Mouse (Mus musculus): ENCODE results near the gene Tdrd1. TPM values are rescaled to one million over a fixed set of nuclear protein-coding genes. Genes with fewer than 3 reads are reported as not detected.

Tdrd1 gene
- polyA plus RNA-seq, 1 experiment from 2014 or later, result 0.32 TPM

DNA sequence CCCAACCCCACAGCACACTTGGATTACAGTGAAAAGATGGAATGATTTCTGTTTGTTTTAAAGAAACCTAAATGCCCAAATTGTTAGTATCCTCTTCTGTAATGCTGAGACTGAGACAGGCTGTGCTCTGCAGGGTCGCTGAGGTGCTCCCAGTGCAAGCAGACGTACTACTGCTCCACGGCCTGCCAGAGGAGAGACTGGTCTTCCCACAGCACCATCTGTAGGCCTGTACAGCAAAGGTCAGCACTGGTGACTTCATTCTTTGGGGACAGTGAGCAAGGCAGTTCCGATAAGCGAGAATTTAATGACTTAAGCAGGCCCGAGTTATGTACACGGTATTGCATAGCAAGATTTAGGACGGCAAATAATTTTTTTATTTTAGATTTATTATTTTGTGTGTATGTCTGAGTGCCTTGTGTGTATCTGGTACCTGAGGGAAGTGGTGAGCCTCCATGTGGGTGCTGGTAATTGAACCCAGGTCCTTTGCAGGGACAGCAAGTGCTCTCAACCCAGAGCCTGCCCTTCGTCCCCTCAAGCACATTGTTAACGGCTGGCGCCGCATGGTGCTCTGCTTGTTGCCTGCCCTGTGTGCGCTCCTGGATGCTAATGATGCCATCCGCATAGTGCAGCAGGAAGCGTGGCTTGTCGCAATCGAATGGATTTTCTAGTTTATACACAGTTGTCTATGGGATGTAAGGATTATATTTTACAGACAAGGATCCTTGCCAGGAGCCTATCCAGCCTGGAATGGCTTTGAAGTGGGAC, 13.1 kb downstream of the Tdrd1 start:
- ATAC-seq (ENCODE audit: low FRiP score), result no peak
- Histone ChIP-seq H3K27me3 (no peaks in the 10 kb centered on the region), H3K9me3 (no peaks in the 10 kb centered on the region), H3K4me2 (no peak overlapping the region), H3K4me1 (peaks cover 6% of the 10 kb centered on the region; the same call in 1 of the 2 replicates), H3K9ac (no peak overlapping the region), H3K36me3 (replicated peaks) (no peaks in the 10 kb centered on the region), H3K4me3 (replicated peaks) (no peak overlapping the region), H3K27ac (no peak overlapping the region)
- 71% methylated on average over 17 of the region's 17 CpGs for WGBS

DNA sequence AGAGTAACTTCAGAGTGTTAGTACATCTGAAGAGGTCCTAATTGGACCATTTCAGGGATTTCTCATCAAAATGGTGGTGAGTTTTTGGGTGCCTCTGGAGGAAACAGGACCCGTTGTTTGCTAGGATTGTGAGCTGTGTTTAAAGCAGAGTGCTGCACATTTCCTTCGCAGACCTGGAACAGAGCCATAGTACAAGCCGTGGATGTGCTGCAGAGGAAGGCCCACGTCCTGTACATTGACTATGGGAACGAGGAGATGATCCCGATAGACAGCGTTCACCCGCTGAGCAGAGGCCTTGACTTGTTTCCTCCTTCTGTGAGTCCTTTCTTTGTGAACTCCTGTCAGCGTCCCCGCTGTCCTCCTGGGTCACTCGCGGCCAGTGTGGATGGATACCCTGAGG, 17.0 kb downstream of the Tdrd1 start:
- Histone ChIP-seq H3K9ac (no peak overlapping the region), H3K27ac (no peak overlapping the region), H3K4me2 (no peak overlapping the region), H3K27me3 (no peaks in the 10 kb centered on the region), H3K36me3 (replicated peaks) (no peaks in the 10 kb centered on the region), H3K4me1 (no peaks in the 10 kb centered on the region), H3K9me3 (0 out of 2 replicates have a peak, but pooled peaks cover 5% of the 10 kb centered on the region), H3K4me3 (replicated peaks) (no peak overlapping the region)
- no peak for ATAC-seq (ENCODE audit: low FRiP score)
- WGBS, result 84% methylated on average over 12 of the region's 12 CpGs

DNA sequence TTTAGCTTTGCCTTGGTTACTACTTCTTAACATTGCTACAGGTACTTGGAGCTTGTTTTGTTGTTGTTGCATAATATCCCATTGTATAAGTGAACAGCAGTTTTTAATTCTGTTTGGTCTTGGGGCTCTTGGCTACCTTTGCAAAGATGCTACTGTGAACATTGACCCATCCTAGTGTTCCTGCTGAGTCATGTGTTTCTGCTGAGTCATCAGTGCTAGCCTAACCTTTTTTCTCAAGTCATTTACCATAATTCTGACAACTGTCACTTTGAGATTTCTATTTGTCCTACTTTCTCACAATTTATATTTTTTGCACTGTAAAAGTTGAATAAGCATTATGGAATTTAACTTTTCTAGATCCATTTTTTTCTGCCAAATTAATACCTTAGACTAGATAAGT, 26.6 kb downstream of the Tdrd1 start:
- H3K36me3 ChIP-seq (replicated peaks), result no peaks in the 10 kb centered on the region
- ATAC-seq (ENCODE audit: low FRiP score), result no peak
- H3K27me3 ChIP-seq, result no peaks in the 10 kb centered on the region
- H3K4me1 ChIP-seq, result no peaks in the 10 kb centered on the region
- no peak overlapping the region for H3K4me3 ChIP-seq (replicated peaks)
- H3K9me3 ChIP-seq, result no peaks in the 10 kb centered on the region
- H3K27ac ChIP-seq, result no peak overlapping the region
- H3K9ac ChIP-seq, result no peak overlapping the region
- no peak overlapping the region for H3K4me2 ChIP-seq

GRCm38 (mm10) chr19:56856455-56856854, 30.4 kb downstream of the Tdrd1 start:
- WGBS, result 70% methylated on average over 5 of the region's 5 CpGs
- no peak for ATAC-seq (ENCODE audit: low FRiP score)
- Histone ChIP-seq H3K9ac (no peak overlapping the region), H3K9me3 (no peaks in the 10 kb centered on the region), H3K36me3 (replicated peaks) (no peaks in the 10 kb centered on the region), H3K27me3 (no peaks in the 10 kb centered on the region), H3K27ac (no peak overlapping the region), H3K4me1 (0 out of 2 replicates have a peak, but pooled peaks cover 3% of the 10 kb centered on the region), H3K4me3 (replicated peaks) (no peak overlapping the region), H3K4me2 (no peak overlapping the region)

GRCm38 (mm10) chr19:56867701-56868100, 41.7 kb downstream of the Tdrd1 start:
- H3K9ac ChIP-seq, result no peak overlapping the region
- H3K4me3 ChIP-seq (replicated peaks), result no peak overlapping the region
- H3K9me3 ChIP-seq, result no peaks in the 10 kb centered on the region
- no peak for ATAC-seq (ENCODE audit: low FRiP score)
- H3K4me1 ChIP-seq, result no peaks in the 10 kb centered on the region
- WGBS, result 71% methylated on average over 4 of the region's 4 CpGs
- peaks cover 27% of the 10 kb centered on the region for H3K27me3 ChIP-seq
- H3K27ac ChIP-seq, result no peak overlapping the region
- H3K4me2 ChIP-seq, result no peak overlapping the region
- H3K36me3 ChIP-seq (replicated peaks), result no peaks in the 10 kb centered on the region

- ATAC-seq (ENCODE audit: low FRiP score), result peak; percentile 44; the same call in 1 of the 2 replicates
- 2% methylated on average over 70 of the region's 71 CpGs for WGBS
- H3K4me2 ChIP-seq, result peak within 1 kb of the TSS; percentile 99
- H3K9ac ChIP-seq, result peak within 1 kb of the TSS; percentile 56
- H3K27ac ChIP-seq, result no peak within 1 kb of the TSS
- H3K9me3 ChIP-seq, result no peaks in the 10 kb centered on the region
- H3K4me3 ChIP-seq (replicated peaks), result peak within 1 kb of the TSS; percentile 56
- peaks cover 14% of the 10 kb centered on the region for H3K4me1 ChIP-seq
- no peaks in the 10 kb centered on the region for H3K36me3 ChIP-seq (replicated peaks)
- H3K27me3 ChIP-seq, result peaks cover 87% of the 10 kb centered on the region
These were observed 48.0 kb downstream of the Tdrd1 start, which contains the start of gene Vwa2 for GRCm38 (mm10) chr19:56873816-56874600. Vwa2 (plus strand) TSS chr19:56874249.

GRCm38 (mm10) chr19:56874601-56875315, 48.7 kb downstream of the Tdrd1 start:
- Histone ChIP-seq H3K36me3 (replicated peaks) (no peaks in the 10 kb centered on the region), H3K27me3 (peaks cover 86% of the 10 kb centered on the region), H3K4me2 (peak overlapping the region; percentile 99), H3K27ac (no peak overlapping the region), H3K9ac (peak overlapping the region; percentile 56), H3K4me1 (peaks cover 14% of the 10 kb centered on the region), H3K4me3 (replicated peaks) (peak overlapping the region; percentile 56), H3K9me3 (no peaks in the 10 kb centered on the region)
- no peak for ATAC-seq (ENCODE audit: low FRiP score)
- 8% methylated on average over 30 of the region's 30 CpGs for WGBS

DNA sequence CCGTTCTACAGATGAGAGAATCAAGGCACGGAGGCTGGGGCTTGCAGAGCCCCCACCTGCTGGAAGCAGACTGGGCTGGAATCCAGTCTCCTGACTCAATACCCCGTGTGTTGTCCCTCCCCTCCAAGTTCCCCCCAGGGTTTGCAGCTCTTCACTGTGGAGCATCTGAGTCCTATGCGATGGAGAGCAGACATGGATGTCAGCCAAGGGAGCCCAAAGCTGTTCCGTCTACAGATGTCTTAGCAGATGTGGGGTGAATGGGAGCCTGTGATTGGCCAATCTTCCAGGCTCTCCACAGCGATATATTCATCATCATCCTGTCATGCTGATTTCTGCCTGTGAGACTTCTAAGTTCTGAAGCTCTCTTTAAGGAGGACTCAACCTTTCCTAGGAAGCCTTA, 51.4 kb downstream of the Tdrd1 start:
- no peak overlapping the region for H3K4me2 ChIP-seq
- peaks cover 14% of the 10 kb centered on the region for H3K4me1 ChIP-seq
- ATAC-seq (ENCODE audit: low FRiP score), result no peak
- peaks cover 70% of the 10 kb centered on the region for H3K27me3 ChIP-seq
- no peaks in the 10 kb centered on the region for H3K36me3 ChIP-seq (replicated peaks)
- 83% methylated on average over 6 of the region's 6 CpGs for WGBS
- H3K9ac ChIP-seq, result no peak overlapping the region
- H3K27ac ChIP-seq, result no peak overlapping the region
- no peaks in the 10 kb centered on the region for H3K9me3 ChIP-seq
- no peak overlapping the region for H3K4me3 ChIP-seq (replicated peaks)

DNA sequence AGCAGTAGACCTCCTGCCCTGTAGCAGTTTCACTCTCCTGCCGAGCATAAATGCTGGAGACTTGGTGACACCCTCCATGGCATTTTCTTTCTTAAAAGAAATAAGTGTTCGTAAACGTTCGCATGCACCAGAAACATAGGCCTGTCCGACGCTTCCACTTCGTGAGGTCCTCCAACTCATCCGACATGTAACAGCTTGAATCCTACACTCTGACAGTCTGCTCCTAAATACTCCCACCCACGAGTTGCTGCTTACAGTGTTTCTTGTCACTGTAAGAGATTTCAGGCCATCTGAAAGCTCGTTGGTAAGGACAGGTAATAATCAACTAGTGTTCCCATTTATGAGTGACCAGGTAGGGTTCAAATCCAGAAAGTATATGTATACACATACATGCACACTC, 61.9 kb downstream of the Tdrd1 start:
- WGBS, result 85% methylated on average over 10 of the region's 10 CpGs
- Histone ChIP-seq H3K36me3 (replicated peaks) (no peaks in the 10 kb centered on the region), H3K9me3 (no peaks in the 10 kb centered on the region), H3K4me2 (no peak overlapping the region), H3K4me1 (peaks cover 10% of the 10 kb centered on the region), H3K27ac (no peak overlapping the region), H3K4me3 (replicated peaks) (no peak overlapping the region), H3K27me3 (no peaks in the 10 kb centered on the region), H3K9ac (no peak overlapping the region)
- no peak for ATAC-seq (ENCODE audit: low FRiP score)

GRCm38 (mm10) chr19:56888654-56889053, 62.6 kb downstream of the Tdrd1 start:
- WGBS, result 55% methylated on average over 5 of the region's 5 CpGs
- H3K4me3 ChIP-seq (replicated peaks), result no peak overlapping the region

DNA sequence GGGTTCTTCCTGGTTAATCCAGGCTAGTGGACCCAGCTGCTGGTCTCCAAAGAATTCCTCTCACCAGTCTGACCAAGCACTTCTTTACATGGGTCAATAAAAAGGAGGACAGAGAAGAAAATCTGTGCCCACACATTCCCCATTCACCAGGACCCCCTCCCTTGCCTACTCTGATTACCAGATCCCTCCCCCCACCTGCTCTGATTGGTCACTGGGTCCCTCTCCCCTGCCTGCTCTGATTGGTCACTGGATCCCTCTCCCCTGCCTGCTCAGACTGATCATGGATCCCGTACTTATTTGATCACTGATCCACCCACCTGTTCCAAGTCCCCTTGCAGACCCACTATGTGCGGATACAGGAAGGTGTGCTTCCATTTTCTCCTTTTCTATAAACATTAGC, 65.4 kb downstream of the Tdrd1 start:
- Histone ChIP-seq H3K4me3 (replicated peaks) (no peak overlapping the region), H3K4me1 (peaks cover 10% of the 10 kb centered on the region), H3K27me3 (no peaks in the 10 kb centered on the region), H3K9me3 (no peaks in the 10 kb centered on the region), H3K27ac (no peak overlapping the region), H3K9ac (no peak overlapping the region), H3K4me2 (no peak overlapping the region), H3K36me3 (replicated peaks) (no peaks in the 10 kb centered on the region)
- 54% methylated on average over 2 of the region's 2 CpGs for whole genome bisulfite sequencing
- ATAC-seq (ENCODE audit: low FRiP score), result peak; percentile 65; the same call in 1 of the 2 replicates

More at GRCm38 (mm10) chr19:56888654-56889053, 62.6 kb downstream of the Tdrd1 start:
- H3K9me3 ChIP-seq, result no peaks in the 10 kb centered on the region
- H3K9ac ChIP-seq, result no peak overlapping the region
- H3K36me3 ChIP-seq (replicated peaks), result no peaks in the 10 kb centered on the region
- no peak overlapping the region for H3K4me2 ChIP-seq
- no peaks in the 10 kb centered on the region for H3K27me3 ChIP-seq
- H3K4me1 ChIP-seq, result peaks cover 10% of the 10 kb centered on the region
- ATAC-seq (ENCODE audit: low FRiP score), result no peak
- H3K27ac ChIP-seq, result no peak overlapping the region

DNA sequence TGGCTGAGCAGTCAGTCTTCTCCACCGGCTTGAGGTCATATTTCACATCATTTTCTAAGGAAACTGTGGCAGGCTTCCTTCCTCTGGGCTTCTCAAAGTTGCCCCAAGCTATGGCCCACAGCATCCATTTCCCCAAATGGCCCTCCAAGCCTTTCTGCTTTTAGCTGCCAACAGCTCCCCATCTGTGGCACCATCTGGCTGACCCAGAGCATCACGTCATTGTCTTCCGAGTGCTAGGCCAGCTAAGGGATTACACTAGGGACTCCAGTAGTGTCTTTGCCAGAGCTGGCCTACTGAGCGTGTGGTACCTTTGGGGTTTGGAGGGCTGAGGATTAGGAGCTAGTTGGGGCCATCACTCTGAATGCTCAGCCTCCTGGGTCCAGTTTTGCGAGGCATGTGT, 66.6 kb downstream of the Tdrd1 start:
- Histone ChIP-seq H3K9me3 (no peaks in the 10 kb centered on the region), H3K27ac (no peak overlapping the region), H3K4me3 (replicated peaks) (no peak overlapping the region), H3K9ac (no peak overlapping the region), H3K27me3 (no peaks in the 10 kb centered on the region), H3K36me3 (replicated peaks) (no peaks in the 10 kb centered on the region), H3K4me1 (peaks cover 10% of the 10 kb centered on the region), H3K4me2 (no peak overlapping the region)
- ATAC-seq (ENCODE audit: low FRiP score), result no peak
- WGBS, result 90% methylated on average over 5 of the region's 5 CpGs
